Mouse (Mus musculus) MEL (cell line): ENCODE data around the gene Sgpl1. TPM values are rescaled to one million over a fixed set of nuclear protein-coding genes. Genes with fewer than 3 reads are reported as not detected.

Experiments
- DNase-seq: peaks from one replicate; pipeline ENCODE4 v3.0.0; 2011; ENCODE audit warnings: low read depth, low spot score
- H3K27ac ChIP-seq: 2 replicates; pipeline ENCODE4 v1.5.1; 2012; ENCODE audit warnings: low read depth, mild to moderate bottlenecking, control low read depth, low read length, moderate library complexity; ENCODE audit not compliant: control insufficient read depth
- H3K27me3 ChIP-seq, 2 experiments: fragments of 150-350 bp in 1 of 2; sonication (generic) in 1 of 2; 2 replicates each; pipeline ENCODE4 v1.6.1; 2012; ENCODE audit warnings: low read length in 2 of 2, mild to moderate bottlenecking in 2 of 2, improper control_type of control experiment in 1 of 2, moderate library complexity in 1 of 2; ENCODE audit not compliant: insufficient read depth in 2 of 2, control insufficient read depth in 1 of 2
- H3K36me3 ChIP-seq, 2 experiments: 2 replicates each; pipeline ENCODE4 v1.6.1; 2012 to 2014; ENCODE audit warnings: low read length in 2 of 2, improper control_type of control experiment in 1 of 2, inconsistent platforms in 1 of 2, mild to moderate bottlenecking in 1 of 2; ENCODE audit not compliant: insufficient read depth in 2 of 2, control insufficient read depth in 1 of 2
- H3K4me1 ChIP-seq, 2 experiments: fragments of 150-350 bp in 1 of 2; sonication (generic) in 1 of 2; 2 replicates each; pipeline ENCODE4 v1.6.1; 2012; ENCODE audit warnings: low read length in 2 of 2, improper control_type of control experiment in 1 of 2, mild to moderate bottlenecking in 1 of 2; ENCODE audit not compliant: insufficient read depth in 2 of 2, control insufficient read depth in 1 of 2
- H3K4me3 ChIP-seq, 2 experiments: fragments of 150-350 bp in 1 of 2; sonication (generic) in 1 of 2; 2 replicates each; pipeline ENCODE4 v1.5.1; 2012; ENCODE audit warnings: low read depth in 2 of 2, low read length in 2 of 2, mild to moderate bottlenecking in 2 of 2, moderate library complexity in 2 of 2, control low read depth in 1 of 2, improper control_type of control experiment in 1 of 2; ENCODE audit not compliant: control insufficient read depth in 1 of 2, insufficient read depth in 1 of 2
- H3K79me2 ChIP-seq: 2 replicates; pipeline ENCODE4 v1.6.1; 2012; ENCODE audit warnings: mild to moderate bottlenecking, low read length, moderate library complexity; ENCODE audit not compliant: control insufficient read depth, poor library complexity, insufficient read depth
- H3K9ac ChIP-seq: 2 replicates; pipeline ENCODE4 v1.6.1; 2012; ENCODE audit warnings: low read depth, mild to moderate bottlenecking, control low read depth, low read length, moderate library complexity; ENCODE audit not compliant: control insufficient read depth, poor library complexity, severe bottlenecking
- H3K9me3 ChIP-seq: fragments of 150-350 bp; sonication (generic); replicated peaks from 2 replicates; pipeline ENCODE4 v1.6.1; 2012; ENCODE audit warnings: mild to moderate bottlenecking, low read length, improper control_type of control experiment, moderate library complexity; ENCODE audit not compliant: insufficient read depth
- BHLHE40 ChIP-seq: IDR thresholded peaks from 2 replicates; pipeline ENCODE4 v1.6.1; 2012; ENCODE audit warnings: low read depth, mild to moderate bottlenecking, inconsistent platforms, low read length, improper control_type of control experiment, borderline replicate concordance
- EP300 ChIP-seq, 2 experiments: IDR thresholded peaks; 2 replicates each; pipeline ENCODE4 v1.6.1; 2011; ENCODE audit warnings: improper control_type of control experiment in 2 of 2, low read length in 2 of 2, low read depth in 1 of 2, mild to moderate bottlenecking in 1 of 2
- ETS1 ChIP-seq: IDR thresholded peaks from 2 replicates; pipeline ENCODE4 v1.6.1; 2012; ENCODE audit warnings: low read depth, mild to moderate bottlenecking, inconsistent platforms, low read length, improper control_type of control experiment, moderate library complexity
- JUND ChIP-seq: IDR thresholded peaks from 2 replicates; pipeline ENCODE4 v1.6.1; 2011; ENCODE audit warnings: low read depth, mild to moderate bottlenecking, improper control_type of control experiment, low read length
- MAX ChIP-seq: IDR thresholded peaks from 2 replicates; pipeline ENCODE4 v1.6.1; 2011; ENCODE audit warnings: low read length, improper control_type of control experiment
- MAZ ChIP-seq: IDR thresholded peaks from 2 replicates; pipeline ENCODE4 v1.6.1; 2012; ENCODE audit warnings: low read depth, mild to moderate bottlenecking, inconsistent platforms, low read length, improper control_type of control experiment
- MEF2A ChIP-seq: IDR thresholded peaks from 2 replicates; pipeline ENCODE4 v1.6.1; 2014; ENCODE audit warnings: low read depth, mild to moderate bottlenecking, inconsistent platforms, low read length, improper control_type of control experiment; ENCODE audit not compliant: poor library complexity, insufficient replicate concordance, severe bottlenecking; ENCODE audit errors: extremely low read depth
- MXI1 ChIP-seq: IDR thresholded peaks from 2 replicates; pipeline ENCODE4 v1.6.1; 2011; ENCODE audit warnings: mild to moderate bottlenecking, low read depth, low read length, improper control_type of control experiment
- NELFE ChIP-seq: IDR thresholded peaks from 2 replicates; pipeline ENCODE4 v1.6.1; 2011; ENCODE audit warnings: low read depth, low read length, improper control_type of control experiment
- POLR2A ChIP-seq, 2 experiments: IDR thresholded peaks; 2 replicates each; pipeline ENCODE4 v1.6.1; 2011 to 2012; ENCODE audit warnings: low read length in 2 of 2, mild to moderate bottlenecking in 2 of 2, control low read depth in 1 of 2, improper control_type of control experiment in 1 of 2, low read depth in 1 of 2, moderate library complexity in 1 of 2; ENCODE audit not compliant: control insufficient read depth in 1 of 2, insufficient read depth in 1 of 2, poor library complexity in 1 of 2
- RAD21 ChIP-seq: IDR thresholded peaks from 2 replicates; pipeline ENCODE4 v1.6.1; 2011; ENCODE audit warnings: mild to moderate bottlenecking, low read depth, low read length, improper control_type of control experiment
- SIN3A ChIP-seq: IDR thresholded peaks from 2 replicates; pipeline ENCODE4 v1.6.1; 2012; ENCODE audit warnings: low read length, improper control_type of control experiment, inconsistent platforms
- TAL1 ChIP-seq: IDR thresholded peaks from 2 replicates; pipeline ENCODE4 v1.6.1; 2012; ENCODE audit warnings: mild to moderate bottlenecking, inconsistent platforms, low read length, moderate library complexity, mixed read lengths
- TBP ChIP-seq: IDR thresholded peaks from 2 replicates; pipeline ENCODE4 v1.8.0; 2011; ENCODE audit warnings: low read depth, low read length, improper control_type of control experiment
- TCF12 ChIP-seq: IDR thresholded peaks from 2 replicates; pipeline ENCODE4 v1.6.1; 2014; ENCODE audit warnings: low read depth, mild to moderate bottlenecking, inconsistent platforms, low read length, improper control_type of control experiment, moderate library complexity
- UBTF ChIP-seq: IDR thresholded peaks from 2 replicates; pipeline ENCODE4 v1.6.1; 2012; ENCODE audit warnings: low read depth, mild to moderate bottlenecking, inconsistent platforms, low read length, improper control_type of control experiment, moderate library complexity, borderline replicate concordance; ENCODE audit not compliant: insufficient read depth
- USF1 ChIP-seq: IDR thresholded peaks from 2 replicates; pipeline ENCODE4 v1.6.1; 2014; ENCODE audit warnings: low read depth, mild to moderate bottlenecking, inconsistent platforms, low read length, improper control_type of control experiment, moderate library complexity
- USF2 ChIP-seq, 2 experiments: IDR thresholded peaks; 2 replicates each; pipeline ENCODE4 v1.6.1; 2011 to 2012; ENCODE audit warnings: improper control_type of control experiment in 2 of 2, low read length in 2 of 2, borderline replicate concordance in 1 of 2, inconsistent platforms in 1 of 2, low read depth in 1 of 2, mild to moderate bottlenecking in 1 of 2; ENCODE audit not compliant: insufficient read depth in 1 of 2
- ZMIZ1 ChIP-seq: IDR thresholded peaks from 2 replicates; pipeline ENCODE4 v1.6.1; 2012; ENCODE audit warnings: low read depth, mild to moderate bottlenecking, inconsistent platforms, low read length, improper control_type of control experiment, moderate library complexity
- polyA plus RNA-seq, 2 experiments: library from polyadenylated mRNA; stranded (reverse) in 1 of 2; unstranded in 1 of 2; fragments of >175 nt in 1 of 2; fragments of >200 nt in 1 of 2; gene quantifications; 2 replicates each; pipeline versions ENCODE4 v1.2.1 to v1.2.4; 2012; ENCODE audit warnings: low replicate concordance in 2 of 2, low read depth in 1 of 2; ENCODE audit not compliant: insufficient read length in 2 of 2, insufficient read depth in 1 of 2, missing spikeins in 1 of 2
- total RNA-seq: library from RNA; depleted of rRNA; stranded (reverse); fragments of 300-350 nt; gene quantifications from 2 replicates; pipeline ENCODE4 v1.2.3, GENCODE M21; 2012

Sgpl1 gene
- total and polyA plus RNA-seq, 3 experiments: 8.7 to 11.7 TPM; not detected in 1

GRCm38 (mm10) chr10:61146119-61146806 is 1.2 kb downstream of the Sgpl1 start:
- H3K27me3 ChIP-seq: no peaks in the 10 kb centered on the region
- H3K4me1 ChIP-seq: peaks cover 2 to 17% of the 10 kb centered on the region in 2 experiments; a peak in 3 of 4 replicates
- peaks cover 4% of the 10 kb centered on the region for H3K79me2 ChIP-seq
- peak; percentile 72 for DNase-seq
- H3K36me3 ChIP-seq: peaks cover 0 to 12% of the 10 kb centered on the region in 2 experiments; a peak in 2 of 4 replicates
- peak overlapping the region; percentile 69 for H3K9ac ChIP-seq
- H3K4me3 ChIP-seq: peak overlapping the region; percentile 66 to 81
- peak; percentile 54; the same call in 1 of the 2 replicates for TF ChIP-seq SIN3A
- TF ChIP-seq ETS1: no peak
- TF ChIP-seq MAX: no peak
- peak; percentile 65; the same call in 1 of the 2 replicates for TF ChIP-seq TBP
- TF ChIP-seq MXI1: peak; percentile 82
- no peak for TF ChIP-seq EP300 (IDR thresholded peaks at IDR 0.05; ENCODE audit: low read depth in 1 of 2, low read length in 2 of 2)
- peak in 1 of 2 experiments; percentile 30; a peak in 1 of 4 replicates for TF ChIP-seq POLR2A (IDR thresholded peaks at IDR 0.05; ENCODE audit: control insufficient read depth in 1 of 2, insufficient read depth in 1 of 2, low read depth in 1 of 2, low read length in 2 of 2, poor library complexity in 1 of 2)
- TF ChIP-seq ZMIZ1: no peak
- peak; percentile 15; the same call in 1 of the 2 replicates for TF ChIP-seq NELFE
- TF ChIP-seq MEF2A: no peak
- no peak for TF ChIP-seq UBTF
- TF ChIP-seq RAD21: no peak
- peak overlapping the region; percentile 56 for H3K27ac ChIP-seq
- no peaks in the 10 kb centered on the region for H3K9me3 ChIP-seq

- no peak for DNase-seq
- Histone ChIP-seq H3K4me3 (peak overlapping the region; percentile 66 to 81), H3K9ac (peak overlapping the region; percentile 69), H3K79me2 (peaks cover 4% of the 10 kb centered on the region), H3K36me3 (peaks cover 0 to 12% of the 10 kb centered on the region in 2 experiments; a peak in 2 of 4 replicates), H3K4me1 (peaks cover 2 to 17% of the 10 kb centered on the region in 2 experiments; a peak in 3 of 4 replicates), H3K9me3 (no peaks in the 10 kb centered on the region), H3K27me3 (no peaks in the 10 kb centered on the region), H3K27ac (peak overlapping the region; percentile 56)
- TF ChIP-seq MEF2A (no peak), SIN3A (no peak), POLR2A (IDR thresholded peaks at IDR 0.05; ENCODE audit: control insufficient read depth in 1 of 2, insufficient read depth in 1 of 2, low read depth in 1 of 2, low read length in 2 of 2, poor library complexity in 1 of 2) (no peak), USF2 (IDR thresholded peaks at IDR 0.05; ENCODE audit: borderline replicate concordance in 1 of 2, insufficient read depth in 1 of 2, low read depth in 1 of 2, low read length in 2 of 2) (no peak), MAZ (no peak), TCF12 (no peak), JUND (no peak), USF1 (no peak), BHLHE40 (no peak), TAL1 (no peak)
These were observed 1.8 kb downstream of the Sgpl1 start for GRCm38 (mm10) chr10:61145766-61146118.
